Mouse (Mus musculus) testis, postnatal 14 days (tissue): ENCODE measurements around the gene Ccr8.
A peak's percentile ranks its signal among the peaks of the same experiment; 100 is the strongest.

Experiments
- DNase-seq: peaks from one replicate; pipeline ENCODE4 v3.0.0; 2021; ENCODE audit warnings: low spot score

Ccr8 gene

DNA sequence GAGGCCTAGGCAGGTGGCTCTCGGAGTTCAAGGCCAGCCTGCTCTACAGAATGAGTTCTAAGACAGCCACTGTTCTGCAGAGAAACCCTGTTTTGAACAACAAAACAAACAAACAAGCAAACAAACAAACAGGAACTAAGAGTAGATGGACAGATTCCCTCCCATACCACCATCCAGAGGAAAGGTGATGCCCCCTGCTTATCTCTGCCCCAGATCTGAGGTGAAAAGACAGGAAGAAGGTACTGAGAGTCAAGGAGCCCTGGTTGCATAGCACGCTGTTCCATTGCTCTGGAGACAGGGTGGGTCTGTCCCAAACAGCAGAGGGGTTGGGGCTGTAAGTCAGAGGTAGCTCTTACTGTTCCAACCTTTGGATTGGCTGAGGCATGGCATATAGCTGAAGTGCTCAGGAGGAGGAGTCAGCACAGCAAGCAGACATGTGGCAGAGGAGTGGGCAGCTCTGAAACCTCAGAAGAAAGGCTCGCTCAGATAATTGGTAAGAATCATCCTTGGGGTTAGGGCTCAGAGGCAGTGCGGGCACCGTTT lies at the start of gene Ccr8:
Gene Ccr8, plus strand, starts transcription at position 419 of the 543 bp plus-strand sequence.
- DNase-seq = no peak

DNA sequence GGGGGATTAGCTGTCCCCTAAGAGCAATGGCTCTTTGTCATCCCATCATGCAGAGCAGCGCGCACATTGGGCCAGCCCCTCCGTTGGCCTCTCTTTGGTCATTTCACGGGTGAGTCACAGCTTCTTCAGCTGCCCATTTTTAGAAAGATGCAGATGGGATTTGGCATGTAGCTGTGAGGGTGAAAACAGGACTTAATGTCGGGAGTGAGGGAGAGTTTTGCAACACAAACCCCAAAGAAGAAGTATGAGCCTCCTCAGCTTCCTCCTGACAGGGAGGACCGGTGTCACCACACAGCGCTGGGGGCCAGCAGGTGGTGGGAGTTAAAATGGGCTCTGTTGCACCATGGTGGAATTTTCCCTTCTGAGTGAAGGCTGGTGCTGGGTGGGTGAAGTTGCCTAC lies 48.8 kb upstream of the Ccr8 start:
- DNase-seq = no peak

DNA sequence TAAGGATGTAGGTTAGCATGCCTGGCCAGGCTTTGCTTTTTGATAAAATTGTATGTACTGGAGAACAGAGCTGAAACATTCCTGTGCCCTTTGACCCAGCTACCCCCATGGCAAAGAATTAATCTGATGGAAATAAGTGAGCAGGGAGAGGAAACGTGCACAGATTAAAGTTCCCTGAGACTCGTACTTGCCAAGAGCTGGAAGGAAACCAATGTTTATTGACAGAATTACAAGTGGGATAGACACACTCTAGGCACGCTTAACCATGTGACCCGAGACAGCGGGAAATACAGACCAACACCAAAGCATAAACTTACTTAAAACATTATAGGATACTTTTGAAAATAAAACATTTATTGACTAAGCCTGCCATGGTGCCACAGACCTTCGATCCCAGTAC lies 43.4 kb upstream of the Ccr8 start:
- no peak for DNase-seq

DNA sequence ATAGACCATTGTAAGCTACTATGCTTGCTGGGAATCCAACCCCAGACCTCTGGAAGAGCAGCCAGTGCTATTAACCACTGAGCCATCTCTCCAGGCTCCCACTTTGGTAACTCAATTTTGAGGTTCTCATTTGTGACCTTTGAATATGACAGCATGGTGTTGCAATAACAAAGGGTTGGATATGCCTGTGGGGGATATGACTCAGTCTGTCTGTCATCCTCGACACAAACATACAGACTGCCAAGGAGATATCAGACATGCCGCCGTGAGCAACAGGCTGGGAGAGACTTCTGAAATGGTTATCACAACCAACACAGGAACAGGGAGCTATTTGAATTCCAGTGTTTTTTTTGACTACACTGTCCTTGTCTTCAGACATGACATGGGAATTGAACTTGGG lies 42.5 kb upstream of the Ccr8 start:
- DNase-seq = no peak

DNA sequence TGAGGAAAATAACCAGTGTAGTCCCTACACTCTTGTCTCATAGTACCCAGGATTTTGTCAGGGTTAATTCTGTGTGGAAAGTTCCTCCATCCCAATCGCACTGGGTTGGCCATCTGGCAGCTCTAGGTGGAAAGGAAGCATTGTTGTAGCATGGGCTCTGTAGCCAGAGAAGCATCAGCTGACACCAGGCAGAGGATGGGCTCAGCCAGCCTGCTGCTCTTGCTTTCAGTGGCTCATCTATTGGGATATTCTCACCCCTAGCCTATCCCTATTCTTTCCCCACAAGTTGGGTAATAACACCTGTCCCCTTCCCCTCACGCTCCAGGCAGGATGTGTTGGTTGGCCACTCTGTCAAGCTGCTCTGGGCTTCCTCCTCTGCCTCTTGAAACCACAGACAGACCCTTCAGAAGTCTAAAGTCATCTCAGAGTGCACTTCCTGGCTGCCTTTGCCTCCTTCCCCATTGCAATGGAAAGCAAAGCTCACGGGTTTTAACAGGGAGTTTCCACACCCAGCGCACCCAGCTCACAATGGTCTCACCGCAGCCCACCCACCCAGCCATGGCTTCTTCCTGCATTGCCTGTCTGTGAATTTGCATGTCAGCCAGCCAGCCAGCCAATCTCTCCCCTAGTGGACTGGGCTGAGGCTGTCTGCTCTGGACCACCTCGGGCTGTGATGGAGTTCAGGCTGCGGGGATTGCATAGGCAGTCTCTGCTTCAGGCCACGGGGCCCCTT lies 37.2 kb upstream of the Ccr8 start:
- DNase-seq = no peak

DNA sequence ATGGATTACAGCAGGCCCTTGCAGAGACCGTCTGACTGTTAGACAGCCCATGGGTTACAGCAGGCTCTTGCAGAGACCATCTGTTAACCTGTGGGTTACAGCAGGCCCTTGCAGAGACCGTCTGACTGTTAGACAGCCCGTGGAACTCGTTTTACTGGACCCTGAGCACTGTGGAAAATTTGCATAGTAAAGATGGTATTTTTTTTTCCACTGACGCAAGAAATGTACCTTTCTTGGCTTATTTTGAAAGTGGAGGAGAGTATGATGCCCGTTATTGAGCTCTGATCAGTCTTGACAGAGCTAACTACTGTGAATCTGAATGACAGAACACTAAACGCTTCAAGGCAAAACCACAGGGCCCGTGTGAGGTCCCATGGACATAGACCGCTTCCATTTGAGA lies 35.7 kb upstream of the Ccr8 start:
- DNase-seq = no peak

DNA sequence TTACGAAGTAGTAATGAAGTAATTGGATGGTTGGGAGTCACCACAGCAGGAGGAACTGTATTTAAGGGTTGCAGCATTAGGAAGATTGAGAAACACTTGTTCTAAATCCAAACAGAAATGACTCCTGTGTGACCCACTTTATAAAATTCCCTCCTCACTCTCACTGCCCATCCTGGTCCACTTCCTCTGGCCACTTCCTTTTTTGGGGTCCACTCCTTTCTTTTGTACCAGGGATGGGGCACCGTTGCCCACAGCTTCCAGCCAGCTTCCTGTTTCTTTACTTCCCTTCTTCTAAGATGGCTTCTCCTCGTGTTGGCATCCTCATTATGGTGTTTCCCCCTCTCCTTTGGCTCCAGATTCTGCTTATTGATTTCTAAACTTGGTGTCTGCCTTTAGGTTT lies 33.2 kb upstream of the Ccr8 start:
- DNase-seq = no peak

DNA sequence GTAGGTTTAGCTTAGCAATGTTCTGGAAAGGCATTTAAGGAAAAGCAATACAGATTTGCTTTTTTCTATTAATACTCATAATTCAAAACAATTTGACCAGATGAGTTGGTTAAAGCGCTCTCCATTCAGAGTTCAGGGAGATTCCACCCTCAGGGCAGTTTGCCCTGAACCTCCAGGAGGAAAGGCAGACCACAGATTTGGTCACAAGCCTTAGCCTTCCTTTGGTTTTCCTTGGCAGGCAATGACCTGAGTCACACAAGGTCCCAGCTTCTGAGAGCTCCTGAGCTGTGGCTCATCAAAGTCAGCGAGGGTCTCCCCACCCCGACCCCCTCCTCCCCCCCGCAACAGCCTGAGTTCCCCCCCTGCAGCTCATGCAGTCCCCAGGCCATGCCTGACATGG lies 27.6 kb upstream of the Ccr8 start:
- no peak for DNase-seq

DNA sequence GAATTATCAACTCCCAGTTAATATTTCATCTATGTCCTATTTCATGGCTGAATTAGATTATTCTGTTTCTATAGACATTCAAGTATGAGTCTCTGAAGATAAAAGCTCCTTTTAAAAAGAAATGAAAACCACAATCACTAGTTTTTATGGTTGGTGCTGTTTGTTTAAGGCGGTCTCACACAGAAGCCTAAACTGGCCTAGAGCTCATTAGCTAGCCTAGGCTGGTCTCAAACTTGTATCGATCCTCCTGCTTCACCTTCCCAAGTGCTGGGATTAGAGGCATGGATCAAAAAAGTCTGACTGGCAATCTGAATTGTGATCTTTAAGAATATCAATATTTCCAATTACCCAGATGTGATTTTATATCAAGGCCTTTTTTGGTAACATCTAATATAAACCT lies 24.3 kb upstream of the Ccr8 start:
- no peak for DNase-seq

DNA sequence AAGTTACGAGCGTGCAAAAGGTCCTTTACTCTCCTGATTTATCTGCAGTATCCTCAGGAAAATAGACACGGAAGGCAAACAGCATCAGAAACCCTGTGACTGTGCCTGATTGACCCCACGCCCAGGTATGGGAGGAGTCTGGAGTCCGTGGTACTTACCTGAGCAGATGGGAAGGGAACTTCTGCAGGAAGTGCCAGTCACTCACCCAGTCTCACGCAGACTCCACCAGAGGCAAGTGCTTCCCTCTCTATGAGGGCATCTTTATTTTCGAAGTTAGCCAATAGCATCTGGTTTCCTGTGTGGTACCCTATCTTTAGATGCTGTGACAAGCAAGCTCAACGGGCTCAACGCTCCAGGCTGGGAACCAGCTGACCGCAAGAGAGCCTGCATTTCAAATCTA lies 23.9 kb upstream of the Ccr8 start:
- DNase-seq = no peak

DNA sequence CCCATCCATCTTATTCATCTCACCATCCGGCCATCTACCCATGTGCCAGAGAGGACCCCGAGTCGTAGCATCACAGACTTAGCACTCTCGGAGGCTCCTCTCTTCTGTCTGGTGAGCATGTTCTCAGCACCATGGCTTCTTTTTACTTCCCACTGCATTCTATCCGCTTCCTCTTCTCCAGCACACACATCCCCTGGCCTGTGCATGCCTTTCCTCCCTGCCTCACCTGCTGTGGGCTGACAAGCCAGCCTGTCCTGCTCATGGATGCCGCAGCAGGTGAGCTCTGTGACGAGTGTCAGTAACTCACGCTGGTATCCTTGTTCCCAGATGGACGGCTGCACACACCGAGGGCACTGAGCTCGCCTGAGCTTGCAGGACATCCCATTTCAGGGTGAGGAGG lies 22.1 kb upstream of the Ccr8 start, which contains the start of gene Cx3cr1:
Gene Cx3cr1, minus strand, starts transcription at position 101 of the 400 bp plus-strand sequence.
- DNase-seq = no peak

DNA sequence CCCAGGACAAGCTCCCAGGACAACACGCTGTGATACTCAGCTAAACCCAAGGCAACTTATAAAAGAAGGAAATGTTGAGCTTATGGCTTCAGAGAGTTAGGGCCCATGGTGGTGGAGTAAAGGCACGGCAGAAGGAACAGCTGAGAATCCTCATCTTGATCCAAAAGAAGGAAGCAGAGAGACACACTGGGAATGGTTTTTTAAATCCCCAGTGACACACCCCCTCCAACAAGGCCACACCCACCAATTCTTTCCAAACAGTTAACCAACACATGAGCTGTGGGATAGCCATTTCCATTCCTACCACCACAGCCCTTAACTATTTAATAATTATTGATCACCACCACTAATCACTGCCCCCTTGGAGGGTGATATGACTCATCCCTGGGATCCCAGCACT lies 20.7 kb upstream of the Ccr8 start:
- no peak for DNase-seq

DNA sequence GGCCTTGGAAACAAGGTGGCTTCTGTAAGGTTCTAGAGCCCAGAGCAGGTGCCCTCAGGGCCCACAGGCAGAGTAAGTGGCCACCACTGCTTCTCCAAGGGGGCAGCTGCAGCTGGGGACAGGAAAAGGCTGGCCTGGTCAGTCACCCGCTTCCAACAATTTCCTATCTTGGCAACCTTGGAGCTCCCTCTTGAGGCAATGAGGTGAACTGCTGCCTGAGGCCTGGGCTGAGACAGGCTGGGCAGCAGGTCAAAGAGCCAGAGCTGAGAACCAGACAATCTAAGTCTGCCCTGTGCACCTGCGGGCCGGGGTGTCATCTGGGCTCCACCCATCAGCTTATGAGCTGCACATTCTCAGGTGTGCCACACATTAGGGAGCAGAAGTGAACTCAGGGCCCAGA lies 18.7 kb upstream of the Ccr8 start:
- peak; percentile 62 for DNase-seq

DNA sequence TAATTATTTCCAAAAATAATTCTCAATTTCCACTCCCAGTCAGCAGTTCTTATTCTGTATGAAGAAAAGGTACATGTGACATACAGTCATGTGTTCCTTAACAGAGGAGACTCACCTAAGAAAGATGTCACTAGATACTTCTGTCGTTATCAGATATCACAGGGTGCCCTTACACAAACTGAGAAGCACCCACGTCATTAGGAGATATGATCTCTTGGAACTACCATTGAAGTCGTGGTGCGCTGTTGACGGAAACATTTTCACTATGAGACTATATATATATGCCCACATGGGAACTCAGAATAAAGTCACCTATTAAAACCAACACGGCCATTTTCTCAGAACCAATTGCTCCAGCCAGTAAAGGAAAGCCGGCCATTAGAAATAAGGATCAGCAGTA lies 17.4 kb upstream of the Ccr8 start:
- DNase-seq = no peak

DNA sequence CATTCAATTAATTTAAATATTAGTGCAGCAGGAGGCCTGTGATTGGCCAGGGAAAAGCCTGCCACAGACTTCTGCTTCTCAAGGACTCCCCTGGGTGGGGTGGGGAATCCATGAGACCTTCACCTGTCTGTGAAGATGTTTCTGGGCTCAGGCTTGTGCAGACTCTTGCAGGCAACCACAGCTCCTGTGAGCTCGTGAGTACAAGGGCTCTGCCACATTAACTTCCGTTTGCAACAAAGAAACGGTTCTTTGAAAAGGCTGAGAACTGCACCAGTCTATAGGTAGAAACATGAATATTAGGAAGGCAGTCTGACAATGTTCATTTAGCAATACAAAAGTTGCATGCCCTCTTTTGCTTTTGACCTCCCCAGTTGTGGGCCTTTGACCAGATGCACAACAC lies 13.7 kb upstream of the Ccr8 start:
- DNase-seq = peak; percentile 40

DNA sequence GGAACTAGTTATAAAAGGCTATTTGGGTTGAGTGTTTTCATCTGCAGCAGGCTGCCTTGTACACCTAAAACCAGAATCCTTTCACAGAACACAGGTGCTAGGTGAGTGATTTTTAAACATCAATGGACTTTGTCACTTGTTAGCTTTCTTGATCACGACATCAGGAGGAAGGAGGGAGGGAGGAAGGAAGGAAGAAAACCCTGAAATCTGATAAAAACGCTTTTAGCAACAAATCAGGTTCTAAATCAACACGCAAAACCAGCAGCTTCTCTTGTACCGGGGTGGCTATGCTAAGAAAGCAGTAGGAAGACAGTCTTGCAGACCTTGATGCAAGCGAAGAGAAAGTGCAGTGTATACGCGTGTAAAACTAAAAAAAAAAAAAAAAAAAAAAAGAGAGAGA lies 12.0 kb upstream of the Ccr8 start:
- DNase-seq = no peak

DNA sequence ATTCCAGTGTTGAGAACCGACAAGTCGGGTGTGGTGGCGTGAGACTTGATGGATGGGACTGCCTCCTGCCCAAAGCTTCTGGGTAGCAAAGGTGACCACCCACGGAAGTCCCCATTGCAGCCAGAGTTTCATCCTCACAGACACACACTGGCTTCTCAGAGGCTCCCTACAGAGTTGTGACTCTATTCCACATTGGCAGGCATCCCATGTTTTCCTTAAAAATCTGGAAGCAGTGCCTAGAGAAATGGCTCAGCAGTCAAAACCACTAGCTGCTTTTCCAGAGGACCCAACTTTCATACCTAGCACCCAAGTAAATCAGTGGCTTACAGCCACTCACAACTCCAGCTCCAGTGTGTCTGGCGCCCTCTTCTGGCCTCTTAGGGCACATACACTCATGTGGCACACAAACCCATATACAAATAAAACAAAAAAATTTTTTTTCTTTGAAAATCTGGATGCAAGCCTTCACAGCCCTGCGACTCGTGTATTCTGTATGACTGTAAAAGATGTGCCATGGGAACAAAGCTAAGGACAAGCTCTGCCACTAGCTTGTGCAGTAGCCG lies 11.3 kb upstream of the Ccr8 start:
- DNase-seq = no peak

DNA sequence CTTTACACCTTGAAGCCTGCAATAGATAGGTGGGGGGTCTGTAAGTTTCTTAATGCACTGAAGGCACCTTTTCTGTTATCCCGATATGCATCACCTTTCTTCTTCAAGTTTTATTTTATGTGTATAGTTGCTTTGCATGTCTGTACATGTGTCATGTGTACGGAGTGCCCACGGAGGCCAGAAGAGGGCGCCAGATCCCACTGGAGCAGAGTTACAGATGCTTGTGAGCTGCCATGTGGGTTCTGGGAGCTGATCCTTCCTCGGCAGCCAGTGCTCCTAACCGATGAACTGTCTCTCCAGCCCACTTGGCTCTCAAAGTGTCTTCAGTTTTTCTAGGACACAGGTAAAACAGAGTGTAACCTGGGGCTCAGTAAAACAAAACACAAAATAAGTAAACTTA lies 10.7 kb upstream of the Ccr8 start:
- no peak for DNase-seq

DNA sequence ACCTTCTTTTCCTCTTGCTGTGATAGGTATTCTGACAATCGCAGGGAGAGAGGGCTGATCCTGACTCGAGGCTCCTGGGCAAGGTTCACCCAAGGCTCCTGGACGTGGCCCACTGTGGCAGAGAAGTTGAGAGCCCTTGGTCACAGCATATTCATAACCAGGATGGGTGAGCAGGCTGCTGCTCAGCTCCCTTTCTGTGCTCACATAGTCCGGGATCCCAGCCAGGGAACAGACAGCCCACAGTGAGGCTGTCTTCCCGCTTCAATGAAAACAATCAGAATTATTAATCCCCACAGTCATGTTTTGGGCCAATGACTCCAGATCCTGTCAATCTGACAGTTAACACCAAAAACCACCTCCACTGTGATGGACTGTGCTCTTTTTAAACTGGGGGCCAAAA lies 9.9 kb upstream of the Ccr8 start:
- no peak for DNase-seq

DNA sequence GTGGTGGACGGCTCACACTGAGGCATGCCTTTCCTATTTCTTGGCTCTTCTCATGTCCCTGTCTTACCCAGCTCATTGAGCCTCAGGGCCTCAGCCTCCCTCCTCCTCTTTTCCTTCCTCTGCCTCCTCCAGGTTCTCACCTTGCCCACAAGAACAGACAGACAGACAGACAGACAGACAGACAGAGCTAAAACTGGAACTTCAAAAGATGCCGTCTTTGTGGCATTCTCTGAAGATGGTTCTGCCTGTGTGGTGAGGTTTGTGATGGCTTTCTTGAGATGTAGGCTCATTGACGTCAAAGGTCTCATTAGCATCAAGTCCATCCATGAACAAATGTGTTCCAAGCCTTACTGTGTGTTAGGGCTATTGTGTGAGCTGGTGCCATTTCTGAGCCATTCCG lies 9.2 kb upstream of the Ccr8 start:
- no peak for DNase-seq

DNA sequence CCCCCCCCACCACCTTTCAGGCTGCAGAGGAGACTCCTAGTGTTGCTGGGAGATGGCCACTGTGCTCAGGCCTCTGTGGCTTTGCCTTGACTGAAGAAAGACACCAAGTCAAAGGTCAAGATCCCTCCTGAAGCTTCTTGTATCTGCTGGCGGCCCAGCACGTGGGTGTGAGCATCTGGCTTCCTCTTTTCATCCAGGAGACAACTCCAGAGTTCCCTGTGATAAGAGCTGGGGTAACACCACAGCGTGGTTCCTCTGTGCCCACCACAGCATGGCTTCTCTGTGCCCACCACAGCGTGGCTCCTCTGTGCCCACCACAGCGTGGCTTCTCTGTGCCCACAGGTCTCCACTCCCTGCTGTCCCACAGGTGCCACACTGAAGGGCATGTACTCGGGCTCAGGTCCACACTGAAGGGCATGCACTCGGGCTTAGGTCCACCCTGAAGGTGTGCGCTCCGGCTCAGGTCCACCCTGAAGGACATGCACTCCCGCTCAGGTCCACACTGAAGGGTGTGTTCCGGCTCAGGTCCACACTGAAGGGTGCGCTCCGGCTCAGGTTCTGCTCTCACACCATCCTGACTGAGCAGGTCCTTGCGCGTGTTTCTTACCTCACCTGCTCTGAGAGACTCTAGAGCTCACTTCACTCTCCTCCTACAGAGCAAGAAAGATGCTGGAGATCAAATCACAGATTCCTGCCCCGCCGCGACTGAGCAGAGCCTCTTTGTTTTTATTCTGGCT lies 8.6 kb upstream of the Ccr8 start:
- DNase-seq = no peak

DNA sequence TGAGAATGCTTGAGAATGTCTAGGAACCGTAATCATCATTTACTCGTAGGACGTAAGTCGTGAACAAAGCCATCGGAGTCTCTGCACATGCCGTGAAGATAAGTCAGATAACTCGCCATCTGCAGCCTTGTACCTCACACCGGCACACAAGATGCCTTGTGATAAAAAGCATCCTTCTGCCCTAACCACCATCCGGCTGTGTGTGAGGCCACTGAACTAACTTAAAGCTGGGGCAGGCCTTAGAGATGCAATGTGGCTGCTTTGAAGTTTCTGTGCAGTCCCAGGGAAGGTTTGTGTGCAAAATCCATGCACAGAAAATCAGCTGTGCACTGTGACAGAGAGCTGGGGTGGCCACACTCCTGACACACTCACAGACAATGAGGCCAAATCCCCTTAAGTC lies 7.5 kb upstream of the Ccr8 start:
- no peak for DNase-seq

DNA sequence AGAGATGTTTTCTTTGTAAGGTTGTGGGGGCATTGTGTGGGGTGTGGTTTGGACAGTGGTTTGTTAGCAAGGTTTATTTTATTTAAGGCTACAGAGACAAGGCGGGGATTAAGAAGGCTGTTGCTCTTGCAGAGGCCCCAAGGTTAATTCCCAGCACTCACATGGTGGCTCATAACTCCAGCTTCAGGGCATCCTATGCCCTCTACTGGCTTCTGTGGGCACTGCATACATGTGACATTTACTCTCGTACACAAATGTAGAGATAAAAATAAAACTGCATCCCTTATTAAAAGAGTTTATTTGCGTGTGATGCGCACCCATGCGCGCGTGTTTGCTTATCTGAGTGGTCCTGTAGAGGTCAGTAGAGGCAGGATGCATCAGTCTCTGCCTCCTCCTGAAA lies 2.8 kb upstream of the Ccr8 start:
- no peak for DNase-seq
